ENCODE assay signal across 16 mouse cellular contexts in genomic region chr12:116145686-116146085, GRCm38 (mm10).
DNase-seq lines count a peak whose midpoint lies in the region; ATAC-seq and TF ChIP-seq lines count a peak whose summit lies in the region.
"Had no signal": no experiment of that assay in that cellular context is flagged by ENCODE, and none has a peak within 500 bp of the region (broad histone marks: within the 10 kb centered on the region; RNA-seq: fewer than 3 reads in every experiment).

No protein-coding gene starts in this region.

- TF ChIP-seq CTCF in spleen, adult 2 months (IDR thresholded peaks at IDR 0.05; ENCODE audit: extremely low read depth, insufficient read depth, insufficient read length, insufficient replicate concordance) = no peak

- TF ChIP-seq POLR2A in spleen, adult 2 months (IDR thresholded peaks at IDR 0.05; ENCODE audit: low read depth, low read length) = no peak

- H3K27ac ChIP-seq in hindbrain, embryonic 11.5 days (ENCODE audit: low read depth, low read length) = no peak overlapping the region
- H3K27ac ChIP-seq in hindbrain, embryonic 13.5 days = no peak overlapping the region
- H3K27ac ChIP-seq in spleen, adult 2 months (ENCODE audit: insufficient read depth, low read length) = peak overlapping the region; percentile 24
- H3K27ac ChIP-seq in heart, embryonic 10.5 days = no peak overlapping the region
- H3K27ac ChIP-seq: forebrain, embryonic 12.5 days; hindbrain, embryonic 15.5 days; left cerebral cortex, adult 2 months; midbrain, embryonic 15.5 days; stomach, postnatal 0 days had no signal

- WGBS in hindbrain, embryonic 11.5 days = 100% methylated on average over 1 of the region's 1 CpGs
- 80% methylated on average over 1 of the region's 1 CpGs for WGBS in hindbrain, embryonic 13.5 days
- WGBS in spleen, adult 2 months = 48% methylated on average over 1 of the region's 1 CpGs
- 97% methylated on average over 1 of the region's 1 CpGs for WGBS in heart, embryonic 10.5 days

- peak; percentile 2; the same call in 1 of the 2 replicates for ATAC-seq in hindbrain, embryonic 11.5 days (ENCODE audit: low FRiP score)
- ATAC-seq in hindbrain, embryonic 13.5 days (ENCODE audit: low FRiP score) = no peak
- peak; percentile 48 for ATAC-seq in activated CD4-positive, CD25-positive, alpha-beta regulatory T cell, adult 4 months
- 0 out of 2 replicates have a peak, but pooled peaks have one; percentile 30 for ATAC-seq in megakaryocyte-erythroid progenitor cell, adult 5-6 weeks (replicated peaks; ENCODE audit: low FRiP score, low TSS enrichment, poor library complexity, severe bottlenecking)
- ATAC-seq: intestine, postnatal 0 days had no signal

- H3K27me3 ChIP-seq in hindbrain, embryonic 11.5 days (ENCODE audit: control insufficient read depth, insufficient read depth, low read length) = no peaks in the 10 kb centered on the region
- H3K27me3 ChIP-seq in hindbrain, embryonic 13.5 days = no peaks in the 10 kb centered on the region
- no peaks in the 10 kb centered on the region for H3K27me3 ChIP-seq in spleen, adult 2 months (ENCODE audit: control insufficient read depth, insufficient read depth, low read length)
- no peaks in the 10 kb centered on the region for H3K27me3 ChIP-seq in heart, embryonic 10.5 days (ENCODE audit: insufficient read depth, poor library complexity, severe bottlenecking)
- H3K27me3 ChIP-seq: forebrain, embryonic 12.5 days; hindbrain, embryonic 15.5 days; midbrain, embryonic 15.5 days had no signal

- H3K4me3 ChIP-seq in hindbrain, embryonic 11.5 days (ENCODE audit: low read depth, low read length) = no peak overlapping the region
- no peak overlapping the region for H3K4me3 ChIP-seq in hindbrain, embryonic 13.5 days
- H3K4me3 ChIP-seq in spleen, adult 2 months (ENCODE audit: extremely low read depth, insufficient read depth, insufficient read length) = no peak overlapping the region
- no peak overlapping the region for H3K4me3 ChIP-seq in heart, embryonic 10.5 days
- H3K4me3 ChIP-seq: forebrain, embryonic 12.5 days; hindbrain, embryonic 15.5 days; left cerebral cortex, adult 2 months; midbrain, embryonic 15.5 days had no signal

- no peaks in the 10 kb centered on the region for H3K9me3 ChIP-seq in hindbrain, embryonic 11.5 days (ENCODE audit: control insufficient read depth, low read length)
- no peaks in the 10 kb centered on the region for H3K9me3 ChIP-seq in hindbrain, embryonic 13.5 days
- H3K9me3 ChIP-seq in heart, embryonic 10.5 days = no peaks in the 10 kb centered on the region
- H3K9me3 ChIP-seq: forebrain, embryonic 12.5 days; hindbrain, embryonic 15.5 days; midbrain, embryonic 15.5 days had no signal

- H3K36me3 ChIP-seq in hindbrain, embryonic 11.5 days (ENCODE audit: control insufficient read depth, insufficient read depth, low read length) = no peaks in the 10 kb centered on the region
- no peaks in the 10 kb centered on the region for H3K36me3 ChIP-seq in hindbrain, embryonic 13.5 days
- H3K36me3 ChIP-seq in spleen, adult 2 months (ENCODE audit: control insufficient read depth, insufficient read depth, low read length) = no peaks in the 10 kb centered on the region
- no peaks in the 10 kb centered on the region for H3K36me3 ChIP-seq in heart, embryonic 10.5 days
- H3K36me3 ChIP-seq: forebrain, embryonic 12.5 days; hindbrain, embryonic 15.5 days; midbrain, embryonic 15.5 days had no signal

- H3K9ac ChIP-seq in hindbrain, embryonic 11.5 days (ENCODE audit: low read depth, low read length) = no peak overlapping the region
- H3K9ac ChIP-seq in hindbrain, embryonic 13.5 days = no peak overlapping the region
- H3K9ac ChIP-seq: forebrain, embryonic 12.5 days; hindbrain, embryonic 15.5 days; midbrain, embryonic 15.5 days had no signal

- 0 out of 2 replicates have a peak, but pooled peaks cover 5% of the 10 kb centered on the region for H3K4me1 ChIP-seq in hindbrain, embryonic 11.5 days (replicated peaks; ENCODE audit: control insufficient read depth, insufficient read depth, low read length)
- H3K4me1 ChIP-seq in hindbrain, embryonic 13.5 days (replicated peaks) = peaks cover 8% of the 10 kb centered on the region
- peaks cover 20% of the 10 kb centered on the region; the same call in 1 of the 2 replicates for H3K4me1 ChIP-seq in spleen, adult 2 months (ENCODE audit: control insufficient read depth, insufficient read depth, insufficient read length)
- no peaks in the 10 kb centered on the region for H3K4me1 ChIP-seq in heart, embryonic 10.5 days

- no peak for DNase-seq in hindbrain, embryonic 11.5 days (ENCODE audit: low spot score)
- no peak for DNase-seq in spleen, adult 2 months (ENCODE audit: low read depth in 1 of 2, low spot score in 2 of 2)
- no peak for DNase-seq in spleen, postnatal 4 days (ENCODE audit: low spot score in 2 of 2)
- DNase-seq in heart, embryonic 10.5 days (ENCODE audit: low spot score) = no peak
- DNase-seq in cerebellum, adult 9-10 months = no peak
- DNase-seq: cerebellum, postnatal 25 days; kidney, postnatal 10 days had no signal

- H3K4me2 ChIP-seq in hindbrain, embryonic 11.5 days (replicated peaks; ENCODE audit: low read depth, low read length) = no peak overlapping the region
- H3K4me2 ChIP-seq in hindbrain, embryonic 13.5 days = no peak overlapping the region
- H3K4me2 ChIP-seq: forebrain, embryonic 12.5 days; hindbrain, embryonic 15.5 days; midbrain, embryonic 15.5 days had no signal
